Mouse (Mus musculus): ENCODE measurements around the gene Limd2. TPM values are rescaled to one million over a fixed set of nuclear protein-coding genes. Genes with fewer than 3 reads are reported as not detected.
A peak's percentile ranks its signal among the peaks of the same experiment; 100 is the strongest.

The Limd2 gene
- polyA plus RNA-seq, 1 experiment from 2014 or later = 302 TPM

DNA sequence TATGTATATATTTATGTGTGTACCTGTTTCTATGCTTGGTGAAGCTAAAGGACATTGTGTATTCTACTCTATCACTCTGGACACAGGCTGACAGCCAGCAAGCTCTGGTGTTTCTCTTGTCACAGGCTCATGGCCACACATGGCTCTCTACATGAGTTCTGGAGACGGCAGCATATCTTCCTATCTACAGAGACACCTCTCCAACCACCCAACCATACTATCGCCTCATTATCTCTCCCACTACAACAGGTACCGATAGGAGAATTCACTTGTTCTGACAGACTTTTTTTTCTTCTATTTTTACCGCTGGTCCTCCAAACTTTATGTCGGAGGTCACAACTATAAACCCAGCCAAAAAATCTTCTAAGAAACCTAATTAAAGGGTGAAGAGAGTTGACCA lies 31.6 kb upstream of the Limd2 start:
- WGBS = 93% methylated on average over 5 of the region's 5 CpGs
- Histone ChIP-seq H3K4me2 (replicated peaks) (peak overlapping the region; percentile 58), H3K36me3 (peaks cover 10% of the 10 kb centered on the region), H3K9ac (no peak overlapping the region; the same call in 1 of the 2 replicates), H3K9me3 (replicated peaks) (no peaks in the 10 kb centered on the region), H3K27ac (no peak overlapping the region), H3K4me3 (peak overlapping the region; percentile 55; the same call in 1 of the 2 replicates), H3K27me3 (no peaks in the 10 kb centered on the region), H3K4me1 (peaks cover 8% of the 10 kb centered on the region; the same call in 1 of the 2 replicates)
- no peak for ATAC-seq (ENCODE audit: low FRiP score)

DNA sequence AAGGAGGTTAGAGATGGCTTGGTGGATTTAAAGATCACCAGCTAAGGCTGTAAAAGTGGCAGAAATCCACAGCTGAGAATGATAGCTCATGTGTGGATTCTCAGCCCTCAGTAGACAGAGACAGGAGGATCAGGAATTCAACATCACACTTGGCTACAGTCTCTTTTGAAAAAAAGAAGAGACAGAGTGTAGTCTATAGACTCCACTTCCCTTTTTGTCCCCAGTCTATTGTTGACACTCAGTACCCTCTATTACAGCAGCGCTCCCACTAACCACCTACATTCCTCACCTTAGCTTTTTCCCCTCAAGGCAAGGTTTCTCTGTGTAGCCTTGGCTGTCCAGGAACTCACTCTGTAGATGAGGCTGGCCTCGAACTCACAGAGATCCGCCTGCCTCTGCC lies 31.1 kb upstream of the Limd2 start:
- Histone ChIP-seq H3K27me3 (no peaks in the 10 kb centered on the region), H3K27ac (no peak overlapping the region), H3K9me3 (replicated peaks) (no peaks in the 10 kb centered on the region), H3K4me2 (replicated peaks) (no peak overlapping the region), H3K9ac (no peak overlapping the region), H3K36me3 (peaks cover 6% of the 10 kb centered on the region), H3K4me3 (no peak overlapping the region), H3K4me1 (peaks cover 8% of the 10 kb centered on the region; the same call in 1 of the 2 replicates)
- no peak for ATAC-seq (ENCODE audit: low FRiP score)
- WGBS = 94% methylated on average over 3 of the region's 3 CpGs

DNA sequence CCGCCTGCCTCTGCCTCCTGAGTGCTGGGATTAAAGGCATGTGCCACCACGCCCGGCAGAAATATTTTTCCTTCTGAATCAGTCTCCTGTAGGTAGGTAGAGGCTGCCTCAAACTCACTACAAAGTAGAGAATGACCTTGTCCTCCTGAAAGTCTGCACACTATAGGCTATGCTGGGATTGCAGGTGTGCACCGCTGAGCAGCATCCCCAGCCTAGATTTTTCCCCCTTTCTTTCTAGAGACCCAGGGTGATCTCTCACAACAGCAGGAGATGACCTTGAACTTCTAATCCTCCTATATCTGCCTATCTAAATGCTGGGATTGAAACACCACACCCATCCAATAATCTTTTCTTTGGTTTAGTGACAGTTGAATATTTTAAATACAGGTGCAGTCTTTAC lies 26.7 kb upstream of the Limd2 start:
- ATAC-seq (ENCODE audit: low FRiP score) = no peak
- H3K9me3 ChIP-seq (replicated peaks) = no peaks in the 10 kb centered on the region
- H3K27ac ChIP-seq = no peak overlapping the region
- H3K27me3 ChIP-seq = no peaks in the 10 kb centered on the region
- H3K9ac ChIP-seq = no peak overlapping the region
- H3K36me3 ChIP-seq = peaks cover 15% of the 10 kb centered on the region; the same call in 1 of the 2 replicates
- H3K4me2 ChIP-seq (replicated peaks) = no peak overlapping the region
- no peak overlapping the region for H3K4me3 ChIP-seq
- peaks cover 2% of the 10 kb centered on the region; the same call in 1 of the 2 replicates for H3K4me1 ChIP-seq
- 91% methylated on average over 4 of the region's 4 CpGs for WGBS

DNA sequence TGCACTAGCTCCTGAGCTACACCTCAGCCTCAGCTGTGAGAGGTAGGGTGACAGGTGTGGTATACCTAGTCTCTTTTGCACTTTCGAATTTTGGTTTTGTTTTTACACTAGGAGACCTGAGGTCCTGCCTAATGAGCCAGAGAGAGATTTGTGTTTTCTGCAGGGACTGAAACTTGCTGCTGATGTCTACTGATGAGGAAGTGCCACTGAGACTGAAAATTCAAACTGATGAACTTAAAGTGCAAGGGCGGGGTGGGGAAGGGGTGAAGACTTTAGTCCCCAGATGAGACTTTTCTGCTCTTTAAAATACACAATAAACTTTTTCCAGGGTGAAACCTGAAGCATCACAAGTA lies 19.8 kb upstream of the Limd2 start:
- Histone ChIP-seq H3K36me3 (peaks cover 22% of the 10 kb centered on the region; the same call in 1 of the 2 replicates), H3K27ac (no peak overlapping the region), H3K4me3 (no peak overlapping the region), H3K9ac (no peak overlapping the region), H3K9me3 (replicated peaks) (no peaks in the 10 kb centered on the region), H3K4me1 (no peaks in the 10 kb centered on the region), H3K4me2 (replicated peaks) (no peak overlapping the region), H3K27me3 (no peaks in the 10 kb centered on the region)
- no peak for ATAC-seq (ENCODE audit: low FRiP score)
- 88% methylated on average over 2 of the region's 2 CpGs for WGBS

DNA sequence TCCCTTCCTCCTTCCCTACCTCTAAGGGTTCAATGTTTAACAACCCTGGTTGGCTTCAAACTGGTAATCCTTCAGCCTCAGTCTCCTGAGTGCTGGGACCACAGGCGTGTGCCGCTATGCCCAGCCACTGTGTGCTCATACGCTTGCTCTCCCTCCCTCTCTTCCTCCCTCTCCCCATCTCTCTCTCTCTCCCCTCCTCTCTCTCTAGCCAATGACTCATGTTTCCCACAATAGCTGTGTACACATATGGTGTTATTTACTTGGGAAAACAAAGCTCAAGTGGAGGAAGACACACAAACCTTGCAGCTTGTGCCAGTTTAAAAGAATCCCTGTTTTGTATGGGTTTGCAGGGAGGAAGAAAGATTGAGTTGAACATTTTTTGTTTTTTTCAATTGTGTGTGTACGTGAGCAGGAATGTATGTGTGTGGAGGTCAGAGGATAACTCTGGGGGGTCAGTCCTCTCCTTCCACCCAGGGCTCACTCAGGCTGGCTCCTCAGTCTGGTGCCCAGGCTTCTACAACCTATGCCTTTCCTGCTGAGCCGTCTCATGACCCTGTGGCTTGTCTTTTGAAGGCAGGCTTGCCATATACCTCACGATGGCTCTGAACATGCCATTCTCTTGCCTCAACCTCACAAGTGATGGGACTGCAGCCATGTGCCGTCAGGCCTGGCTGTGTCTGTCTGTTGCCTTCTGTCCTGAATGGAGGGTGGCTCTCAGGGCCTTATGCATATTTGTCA lies 19.2 kb upstream of the Limd2 start:
- no peak overlapping the region for H3K9ac ChIP-seq
- no peaks in the 10 kb centered on the region for H3K9me3 ChIP-seq (replicated peaks)
- peaks cover 22% of the 10 kb centered on the region; the same call in 1 of the 2 replicates for H3K36me3 ChIP-seq
- no peak overlapping the region for H3K4me3 ChIP-seq
- no peak overlapping the region for H3K4me2 ChIP-seq (replicated peaks)
- no peaks in the 10 kb centered on the region for H3K27me3 ChIP-seq
- 75% methylated on average over 7 of the region's 7 CpGs for WGBS
- no peak for ATAC-seq (ENCODE audit: low FRiP score)
- H3K4me1 ChIP-seq = no peaks in the 10 kb centered on the region
- no peak overlapping the region for H3K27ac ChIP-seq

DNA sequence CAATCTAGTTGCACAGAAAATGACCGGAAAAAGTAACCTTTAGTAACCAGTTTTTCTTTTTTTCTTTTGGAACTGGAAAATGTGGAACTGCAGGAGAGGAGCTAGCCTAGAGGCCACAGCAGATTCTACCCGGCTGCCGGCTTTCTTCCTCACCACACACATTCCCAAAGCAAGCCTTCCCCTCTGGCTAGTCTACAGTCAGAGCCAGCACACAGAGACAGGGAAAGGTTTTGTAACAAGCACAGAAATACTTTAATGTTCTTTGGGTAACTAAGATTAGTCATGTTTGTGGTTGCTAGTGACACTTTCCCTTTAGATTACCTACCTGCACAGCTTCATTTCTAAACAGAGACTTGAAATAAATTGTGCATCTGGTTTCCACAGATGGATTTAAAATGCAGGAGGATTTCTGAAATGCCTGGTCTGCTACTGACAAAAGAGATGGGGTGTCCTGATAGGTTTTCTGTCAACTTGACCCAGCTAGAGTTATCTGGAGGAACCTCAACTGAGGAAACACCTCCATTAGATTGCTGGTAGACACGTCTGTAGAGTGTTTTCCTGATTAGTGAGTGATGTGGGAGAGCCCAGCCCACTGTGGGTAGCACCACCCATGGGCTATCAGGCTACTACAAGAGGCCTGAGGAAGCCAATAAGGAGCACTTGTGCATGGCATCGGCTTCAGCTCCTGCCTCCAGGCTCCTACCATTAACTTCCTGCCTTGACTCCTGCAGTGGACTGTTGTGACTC lies 17.5 kb upstream of the Limd2 start:
- Histone ChIP-seq H3K27ac (no peak overlapping the region), H3K9me3 (replicated peaks) (no peaks in the 10 kb centered on the region), H3K4me2 (replicated peaks) (no peak overlapping the region), H3K36me3 (peaks cover 12% of the 10 kb centered on the region; the same call in 1 of the 2 replicates), H3K4me3 (no peak overlapping the region), H3K4me1 (no peaks in the 10 kb centered on the region), H3K9ac (no peak overlapping the region), H3K27me3 (no peaks in the 10 kb centered on the region)
- WGBS = 85% methylated on average over 5 of the region's 5 CpGs
- ATAC-seq (ENCODE audit: low FRiP score) = no peak

DNA sequence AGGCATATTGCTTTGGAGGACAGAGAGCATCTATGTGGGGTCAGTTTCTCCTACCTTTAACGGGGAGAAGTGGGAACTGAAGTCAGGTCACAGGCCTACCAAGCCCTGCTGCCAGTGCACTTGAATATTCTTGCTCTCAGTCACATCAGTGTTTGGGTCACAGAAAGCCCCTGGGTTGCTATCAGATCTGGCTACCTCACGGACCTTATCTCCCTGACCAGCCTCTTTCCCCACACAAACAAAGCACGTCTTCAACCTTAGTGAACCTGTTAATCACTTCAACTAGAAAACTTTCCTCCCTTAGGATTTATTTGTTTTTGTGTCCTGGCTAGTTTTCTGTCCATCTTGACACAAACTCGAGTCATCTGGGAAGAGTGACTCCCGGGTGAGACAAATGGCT lies 15.7 kb upstream of the Limd2 start:
- no peak overlapping the region for H3K4me2 ChIP-seq (replicated peaks)
- no peak overlapping the region for H3K4me3 ChIP-seq
- H3K36me3 ChIP-seq = peaks cover 12% of the 10 kb centered on the region; the same call in 1 of the 2 replicates
- H3K27ac ChIP-seq = no peak overlapping the region
- no peaks in the 10 kb centered on the region for H3K4me1 ChIP-seq
- H3K27me3 ChIP-seq = no peaks in the 10 kb centered on the region
- no peak for ATAC-seq (ENCODE audit: low FRiP score)
- no peak overlapping the region for H3K9ac ChIP-seq
- H3K9me3 ChIP-seq (replicated peaks) = no peaks in the 10 kb centered on the region
- 88% methylated on average over 5 of the region's 5 CpGs for WGBS

DNA sequence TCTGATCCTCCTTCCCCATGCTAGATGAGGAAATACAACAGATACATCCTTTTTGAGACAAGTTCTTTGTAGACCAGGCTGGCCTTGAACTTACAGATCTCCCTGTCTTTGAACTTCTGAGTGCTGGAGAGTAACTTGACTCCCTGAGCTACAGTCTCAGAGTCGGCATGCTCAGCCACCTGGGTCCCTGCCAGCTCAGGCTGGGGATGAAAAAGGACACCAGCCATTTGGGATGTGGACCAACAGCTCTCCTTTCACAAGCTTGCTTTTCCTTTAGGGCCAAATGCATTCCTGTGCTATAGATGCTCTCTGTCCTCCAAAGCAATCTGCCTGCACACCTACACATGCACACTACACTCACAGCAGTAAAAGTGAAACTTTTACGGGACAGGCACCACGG lies 14.4 kb upstream of the Limd2 start:
- Histone ChIP-seq H3K4me1 (no peaks in the 10 kb centered on the region), H3K9me3 (replicated peaks) (no peaks in the 10 kb centered on the region), H3K27ac (no peak overlapping the region), H3K4me2 (replicated peaks) (no peak overlapping the region), H3K9ac (no peak overlapping the region), H3K36me3 (peaks cover 18% of the 10 kb centered on the region; the same call in 1 of the 2 replicates), H3K4me3 (no peak overlapping the region), H3K27me3 (no peaks in the 10 kb centered on the region)
- ATAC-seq (ENCODE audit: low FRiP score) = no peak
- WGBS = 83% methylated on average over 3 of the region's 3 CpGs

DNA sequence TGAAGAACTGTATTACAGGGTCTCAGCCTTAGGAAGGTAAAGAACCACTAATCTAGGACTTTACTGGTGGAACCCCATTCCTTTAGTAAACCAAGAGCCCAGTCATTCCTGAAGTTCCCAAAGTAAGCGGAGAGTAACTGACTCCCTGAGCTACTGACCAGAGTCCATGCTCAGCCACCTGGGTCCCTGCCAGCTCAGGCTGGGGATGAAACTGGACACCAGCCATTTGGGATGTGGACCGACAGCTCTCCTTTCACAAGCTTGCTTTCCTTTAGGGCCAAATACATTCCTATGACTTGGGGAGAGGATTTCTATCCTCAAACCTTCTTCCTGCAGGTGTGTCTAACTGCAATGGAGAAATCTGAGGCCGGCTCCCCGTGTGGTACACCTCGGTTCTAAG lies 13.7 kb upstream of the Limd2 start:
- ATAC-seq (ENCODE audit: low FRiP score) = no peak
- 81% methylated on average over 5 of the region's 5 CpGs for WGBS

DNA sequence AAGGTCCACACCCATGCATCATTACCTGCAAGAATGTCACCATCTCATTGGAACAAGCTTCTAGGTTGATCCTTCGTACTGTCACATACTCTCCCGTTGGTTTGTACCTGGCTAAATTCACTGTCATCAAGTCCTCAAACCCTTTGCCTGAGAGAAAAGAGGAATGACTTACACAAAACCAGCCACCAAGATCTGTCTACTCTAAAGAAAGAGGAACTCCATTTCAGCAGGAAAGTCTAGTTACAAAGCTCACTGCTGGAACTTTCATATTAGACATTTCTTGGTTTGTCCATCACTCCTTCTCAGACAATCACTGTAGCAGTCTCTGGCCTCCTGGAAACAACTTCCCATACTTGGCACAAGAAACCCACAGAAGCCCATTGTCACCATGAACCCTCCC lies 12.6 kb upstream of the Limd2 start:
- Histone ChIP-seq H3K4me1 (no peaks in the 10 kb centered on the region), H3K9me3 (replicated peaks) (no peaks in the 10 kb centered on the region), H3K4me3 (no peak overlapping the region), H3K27me3 (no peaks in the 10 kb centered on the region), H3K4me2 (replicated peaks) (no peak overlapping the region), H3K9ac (no peak overlapping the region), H3K36me3 (peaks cover 29% of the 10 kb centered on the region), H3K27ac (no peak overlapping the region)
- ATAC-seq (ENCODE audit: low FRiP score) = no peak
- WGBS = 95% methylated on average over 2 of the region's 2 CpGs

More for the DNA sequence above, 13.7 kb upstream of the Limd2 start:
- Histone ChIP-seq H3K9me3 (replicated peaks) (no peaks in the 10 kb centered on the region), H3K27ac (no peak overlapping the region), H3K36me3 (peaks cover 22% of the 10 kb centered on the region), H3K27me3 (no peaks in the 10 kb centered on the region), H3K9ac (no peak overlapping the region), H3K4me1 (no peaks in the 10 kb centered on the region), H3K4me3 (no peak overlapping the region), H3K4me2 (replicated peaks) (no peak overlapping the region)

DNA sequence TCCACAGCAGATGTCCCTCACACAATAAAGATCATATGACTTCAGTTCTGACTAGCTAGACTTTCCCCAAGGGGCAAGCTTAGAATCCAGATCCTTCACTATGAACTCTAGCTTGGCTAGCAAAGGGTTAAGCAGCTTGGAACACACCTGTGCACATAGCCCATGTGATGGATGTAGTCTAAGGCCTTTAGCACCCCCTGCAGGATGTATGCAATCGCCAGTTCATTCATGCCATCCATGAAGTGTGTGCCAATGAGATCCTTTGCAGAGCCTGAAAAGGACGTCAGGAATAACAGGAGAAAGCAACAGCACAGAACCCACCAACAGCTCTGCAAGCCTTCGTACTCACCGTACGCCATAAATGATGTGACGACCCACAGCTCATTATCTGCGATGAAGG lies 10.1 kb upstream of the Limd2 start:
- no peak for ATAC-seq (ENCODE audit: low FRiP score)
- H3K36me3 ChIP-seq = peaks cover 49% of the 10 kb centered on the region

DNA sequence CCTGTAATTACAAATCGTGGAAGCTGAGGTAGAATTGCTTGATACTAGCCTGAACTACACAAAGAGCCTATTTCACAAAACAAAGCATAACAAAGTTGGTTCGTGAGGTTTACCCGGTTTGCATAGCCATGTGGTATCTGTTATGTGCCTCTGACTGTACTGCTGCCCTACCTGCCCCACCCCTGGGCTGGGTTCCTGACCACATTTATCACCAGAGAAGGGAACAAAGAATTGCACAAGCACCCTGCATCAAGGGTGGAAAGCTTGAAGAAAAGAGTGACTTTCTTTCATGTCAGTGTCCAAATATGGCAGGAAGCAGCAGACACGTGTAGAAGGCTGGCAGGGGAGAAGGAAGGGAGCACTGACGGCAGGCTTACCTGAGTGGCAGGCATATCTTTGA lies 6.8 kb upstream of the Limd2 start:
- Histone ChIP-seq H3K36me3 (peaks cover 68% of the 10 kb centered on the region), H3K4me2 (replicated peaks) (no peak overlapping the region), H3K27ac (no peak overlapping the region), H3K9ac (no peak overlapping the region), H3K4me3 (no peak overlapping the region), H3K9me3 (replicated peaks) (no peaks in the 10 kb centered on the region), H3K4me1 (no peaks in the 10 kb centered on the region), H3K27me3 (no peaks in the 10 kb centered on the region)
- 84% methylated on average over 5 of the region's 5 CpGs for WGBS
- ATAC-seq (ENCODE audit: low FRiP score) = no peak

More for the DNA sequence above, 10.1 kb upstream of the Limd2 start:
- Histone ChIP-seq H3K9ac (no peak overlapping the region), H3K27me3 (no peaks in the 10 kb centered on the region), H3K4me2 (replicated peaks) (no peak overlapping the region), H3K9me3 (replicated peaks) (no peaks in the 10 kb centered on the region), H3K27ac (no peak overlapping the region), H3K4me1 (no peaks in the 10 kb centered on the region), H3K4me3 (no peak overlapping the region)
- 84% methylated on average over 7 of the region's 7 CpGs for WGBS

Measured in hindbrain, embryonic 12.5 days (tissue).